Mouse (Mus musculus) spleen, postnatal 36 days (tissue): ENCODE measurements around the gene Gabarap.
"Not testable (repeated sequence)": the region's sequence is repeated elsewhere in the genome, so short reads cannot be mapped to it uniquely, and the experiment has no call there.

ENCODE experiments used
- DNase-seq, 2 experiments: peaks; one replicate each; pipeline ENCODE4 v3.0.0; 2022; ENCODE audit warnings: low spot score in 2 of 2, mixed read lengths in 1 of 2

Gabarap gene

GRCm38 (mm10) chr11:69998567-69999491 is 7.9 kb downstream of the Gabarap start:
- DNase-seq: no peak

GRCm38 (mm10) chr11:69999666-70000065 is 8.7 kb downstream of the Gabarap start:
- no peak for DNase-seq

DNA sequence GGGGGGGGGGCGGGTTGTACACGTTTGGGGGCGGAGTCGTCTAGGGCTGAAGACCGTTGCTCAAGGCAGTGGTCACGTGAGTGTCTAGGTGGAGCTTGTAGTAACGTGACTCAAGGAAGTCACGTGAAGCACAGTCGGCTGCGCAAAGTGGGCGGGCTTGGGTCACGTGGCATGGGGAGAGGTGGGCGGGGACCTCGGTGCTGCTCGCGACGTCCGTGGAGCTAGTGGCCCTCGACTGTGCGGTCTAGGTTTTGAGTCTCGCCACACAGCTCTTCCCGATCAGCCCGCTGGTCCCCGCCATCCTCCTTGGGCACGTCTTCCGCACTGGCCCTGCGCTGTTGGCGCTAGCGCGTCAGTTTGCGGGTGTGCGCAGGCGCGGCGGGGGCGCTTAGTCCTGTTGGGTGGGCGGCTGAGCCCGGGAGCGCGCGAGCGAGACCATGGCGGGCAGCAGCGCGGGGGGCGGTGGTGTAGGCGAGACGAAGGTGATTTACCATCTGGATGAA is 9.5 kb downstream of the Gabarap start, which contains the start of gene Dvl2:
Gene Dvl2, plus strand, starts transcription at position 200 of the 503 bp plus-strand sequence.
- DNase-seq: peak; percentile 91 to 94

- no peak for DNase-seq
Measured at GRCm38 (mm10) chr11:70001159-70001558, 10.2 kb downstream of the Gabarap start.

GRCm38 (mm10) chr11:70001865-70002264 is 10.9 kb downstream of the Gabarap start:
- peak in 1 of 2 experiments; percentile 45 for DNase-seq

DNA sequence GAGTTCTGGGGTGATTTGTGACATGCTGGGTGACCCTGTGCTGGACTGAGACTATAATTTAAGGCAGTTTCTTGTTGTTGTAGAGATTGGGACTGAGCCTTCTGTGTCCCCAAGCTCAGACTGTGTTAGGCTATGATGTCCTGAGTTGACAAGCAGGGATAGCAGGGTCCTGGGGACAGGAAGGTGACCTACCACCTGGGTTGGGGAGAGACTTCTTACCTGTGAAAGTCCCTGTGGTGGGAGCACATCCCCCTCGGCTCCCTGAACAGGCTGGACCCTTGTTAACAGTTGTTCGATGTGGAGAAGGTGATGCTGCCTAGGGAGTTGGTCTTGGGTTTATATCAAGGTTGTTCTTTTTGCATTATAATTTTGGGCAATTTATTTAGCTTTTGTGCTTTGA is 11.5 kb downstream of the Gabarap start:
- no peak for DNase-seq

DNA sequence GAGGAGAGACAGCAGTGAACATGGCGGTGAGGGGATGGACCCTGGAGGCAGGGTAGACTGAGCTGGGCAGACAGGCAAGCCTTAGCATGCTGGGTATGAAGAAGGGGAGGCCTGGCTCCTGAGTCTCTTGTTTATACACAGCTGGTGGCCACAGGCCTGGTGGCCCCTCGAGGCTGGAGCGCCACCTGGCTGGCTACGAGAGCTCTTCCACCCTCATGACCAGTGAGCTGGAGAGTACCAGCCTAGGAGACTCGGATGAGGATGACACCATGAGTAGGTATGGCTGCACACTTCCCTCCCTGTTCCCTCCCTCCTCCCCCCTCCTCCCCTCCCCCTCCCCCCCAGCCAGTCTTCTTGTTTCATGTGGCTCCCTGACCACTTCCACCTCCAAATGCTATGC is 14.6 kb downstream of the Gabarap start:
- peak; percentile 41 to 52 for DNase-seq

DNA sequence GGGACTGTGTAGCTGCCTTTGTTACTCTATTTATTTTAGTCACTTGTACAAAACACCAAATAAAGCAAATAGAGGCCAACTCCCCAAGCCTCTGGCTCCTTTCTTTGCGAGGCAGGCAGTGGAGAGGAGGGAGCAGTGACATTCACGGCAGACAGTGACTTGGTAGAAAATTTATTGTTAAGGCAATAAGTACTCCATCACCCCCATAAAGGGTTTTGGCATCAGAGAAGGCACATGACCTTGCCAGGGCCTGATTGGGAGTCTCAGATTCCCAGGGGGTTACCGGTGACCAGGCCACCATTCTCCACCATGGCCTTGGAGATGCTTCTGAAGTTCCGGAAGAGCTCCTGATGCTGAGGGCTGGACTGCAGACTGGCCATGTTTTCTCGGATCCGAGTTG is 19.1 kb downstream of the Gabarap start:
- no peak for DNase-seq

DNA sequence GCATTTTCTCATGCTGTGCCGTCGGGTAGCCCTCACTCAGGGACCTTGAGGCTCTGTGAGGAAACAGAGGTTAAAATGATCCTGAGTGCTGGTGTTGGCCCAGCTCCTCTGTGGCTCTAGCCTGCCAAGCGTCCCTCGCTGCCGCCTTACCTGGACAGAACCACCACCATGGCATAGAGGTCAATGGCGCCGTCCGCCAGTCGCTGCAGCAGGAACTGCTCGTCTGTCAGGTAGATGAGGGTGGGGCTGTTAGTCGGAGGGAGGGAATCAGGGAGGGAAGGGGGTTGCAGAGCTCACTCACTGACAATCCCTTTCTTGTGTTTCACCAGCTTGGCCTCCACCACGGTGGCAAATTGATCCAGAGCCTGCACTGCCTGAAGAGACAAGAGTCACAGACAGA is 19.6 kb downstream of the Gabarap start:
- no peak for DNase-seq

DNA sequence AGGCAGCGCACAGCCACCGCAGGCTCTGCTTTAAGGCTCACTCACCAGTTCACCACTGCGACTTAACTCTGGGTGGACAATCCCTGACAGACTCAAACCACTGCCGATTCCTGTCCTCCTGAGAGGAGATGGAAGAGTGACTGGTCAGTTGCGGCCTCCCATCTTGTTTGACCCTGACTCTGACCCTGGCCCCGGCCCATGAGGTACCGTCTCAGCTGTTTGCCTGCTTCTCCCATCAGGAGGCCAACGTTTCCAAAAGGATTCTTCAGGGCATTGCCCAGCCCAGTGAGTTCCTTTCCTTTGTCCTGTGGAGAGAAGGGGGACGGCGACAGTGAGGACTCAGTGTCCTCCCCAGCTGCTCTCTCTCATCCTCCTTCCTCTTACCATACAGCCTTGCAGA is 20.0 kb downstream of the Gabarap start:
- DNase-seq: no peak

DNA sequence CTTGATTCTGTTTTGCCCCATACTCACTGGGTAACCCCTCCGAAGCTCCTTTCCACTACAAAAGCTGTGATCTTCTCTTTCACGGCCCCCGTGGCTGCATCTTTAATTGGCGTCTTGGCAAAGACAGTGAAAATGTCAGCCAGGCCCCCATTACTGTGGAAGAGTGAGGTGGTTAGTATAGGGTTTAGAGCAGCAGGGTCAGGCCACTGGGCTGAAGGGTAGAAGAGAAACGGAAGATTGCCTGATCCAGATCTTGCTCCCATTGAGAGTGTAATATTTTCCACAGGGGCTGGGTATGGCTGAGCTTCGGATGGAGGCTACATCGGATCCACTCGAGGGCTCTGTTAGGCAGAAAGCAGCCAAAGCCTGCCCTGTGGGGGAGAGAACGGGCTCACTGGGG is 22.0 kb downstream of the Gabarap start:
- no peak for DNase-seq

- no peak for DNase-seq
Measured at GRCm38 (mm10) chr11:70013408-70013807, 22.5 kb downstream of the Gabarap start.

- no peak for DNase-seq
Measured at GRCm38 (mm10) chr11:70014051-70014450, 23.1 kb downstream of the Gabarap start.

DNA sequence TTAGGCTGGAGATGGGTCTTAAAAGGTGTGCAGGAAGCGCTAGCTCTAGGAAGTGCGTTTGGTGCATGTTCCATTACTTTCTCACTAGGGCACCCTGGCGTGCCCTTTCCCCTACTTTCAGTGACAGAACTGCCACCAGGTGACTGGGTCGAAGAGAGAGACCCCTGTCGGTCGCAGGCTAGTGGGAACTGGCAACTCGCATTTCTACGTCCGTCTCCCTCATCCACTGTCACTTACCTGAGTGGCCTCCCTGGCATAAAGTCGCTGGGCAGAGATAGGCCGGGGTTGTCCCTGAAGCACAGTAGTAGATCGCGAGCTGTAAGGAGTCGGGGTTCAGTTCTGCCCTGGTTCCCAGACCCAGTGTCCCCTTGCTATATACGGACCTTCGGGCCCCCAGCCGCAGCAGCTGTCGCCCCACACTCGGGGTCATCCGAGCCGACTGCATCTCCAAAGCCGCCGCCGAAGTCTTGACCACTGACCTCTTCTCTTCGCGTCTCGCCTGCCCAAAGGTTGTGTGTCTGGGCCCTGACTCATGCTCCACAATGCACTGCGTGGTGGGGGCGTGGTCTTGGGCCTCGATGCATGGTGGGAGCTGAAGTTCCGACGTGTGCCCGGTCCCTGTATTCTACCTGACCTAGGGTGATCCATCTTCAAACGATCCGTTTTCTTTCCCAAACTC is 24.1 kb downstream of the Gabarap start, which contains the start of gene Acadvl:
Gene Acadvl, minus strand, starts transcription at position 532 of the 679 bp plus-strand sequence.
- peak; percentile 84 to 89 for DNase-seq

GRCm38 (mm10) chr11:70015677-70016076 is 24.7 kb downstream of the Gabarap start:
- no peak for DNase-seq

- DNase-seq: not testable (repeated sequence)
Measured at GRCm38 (mm10) chr11:70016177-70016576, 25.2 kb downstream of the Gabarap start.

GRCm38 (mm10) chr11:70016669-70017068 is 25.7 kb downstream of the Gabarap start, which contains the start of gene Dlg4:
TSS of gene Dlg4 (plus strand) at chr11:70016942.
- no peak for DNase-seq

DNA sequence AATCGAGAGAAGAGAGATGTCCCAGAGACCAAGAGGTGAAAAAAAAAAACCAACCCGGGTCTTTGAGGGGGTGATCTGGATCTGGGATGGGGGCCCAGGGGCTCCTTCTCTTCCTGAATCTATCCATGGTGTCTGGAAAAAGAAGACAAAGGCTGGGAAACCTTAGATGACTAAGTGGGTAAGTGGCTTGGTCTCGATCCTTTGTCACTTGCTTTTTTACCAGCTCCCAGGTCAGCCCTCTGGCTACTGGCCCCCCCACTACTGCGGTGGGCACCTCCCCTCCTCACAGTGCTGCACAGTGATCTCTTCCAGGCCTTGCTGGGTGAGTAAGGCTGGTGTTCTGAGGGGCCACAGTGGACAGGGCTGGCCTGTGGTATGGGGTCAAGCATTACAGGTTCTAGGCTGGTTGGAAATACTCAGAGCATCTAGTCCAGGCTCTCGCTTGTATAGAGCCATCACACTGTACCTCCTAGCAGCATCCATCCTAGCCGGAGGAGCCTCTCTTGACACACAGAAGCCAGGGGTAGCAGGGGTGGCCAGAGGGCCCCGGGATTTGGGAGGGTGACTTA is 26.3 kb downstream of the Gabarap start:
- DNase-seq: no peak

DNA sequence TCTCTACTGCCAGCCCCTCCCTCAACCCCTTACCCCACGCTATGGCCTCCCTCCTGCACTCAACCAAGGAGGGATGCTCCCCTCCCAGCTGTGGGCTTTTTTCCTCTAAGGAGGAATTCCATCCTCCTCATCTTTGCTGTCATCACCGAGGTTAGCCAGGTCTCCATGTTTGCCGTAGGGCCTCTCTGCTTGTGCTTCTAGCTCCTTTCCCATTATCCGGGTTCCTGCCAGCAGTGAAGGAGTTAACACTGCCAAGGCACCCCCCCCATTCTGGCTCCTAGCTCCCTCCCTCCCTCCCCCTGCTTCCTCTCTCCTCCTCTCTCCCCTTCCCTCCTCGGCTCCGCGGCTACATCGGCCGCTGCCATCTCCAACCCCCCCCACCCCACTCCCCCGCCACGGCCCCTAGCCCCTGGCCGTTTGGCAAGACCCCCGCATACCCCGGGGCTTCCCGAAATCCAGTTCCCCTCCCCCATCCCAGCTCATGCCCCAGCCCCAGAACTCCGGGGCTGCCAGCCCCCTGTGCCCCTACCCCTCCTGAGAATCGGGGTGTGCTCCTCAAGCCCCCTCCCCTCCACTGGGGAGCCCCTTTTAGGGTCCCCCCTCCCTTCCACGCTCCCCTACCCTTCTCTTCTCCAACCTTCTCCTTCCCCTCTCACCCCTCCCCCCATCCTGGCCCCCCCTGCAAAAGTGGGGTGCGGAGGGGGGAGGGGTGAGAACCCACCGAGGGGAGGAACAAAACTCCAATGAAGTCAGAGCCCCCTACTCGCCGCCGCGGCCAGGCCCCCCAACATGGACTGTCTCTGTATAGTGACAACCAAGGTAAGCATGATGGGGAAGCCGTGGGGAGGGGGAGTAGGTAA is 27.4 kb downstream of the Gabarap start:
- no peak for DNase-seq

- DNase-seq: no peak
Measured at GRCm38 (mm10) chr11:70019495-70020021, 28.6 kb downstream of the Gabarap start.
